Mouse (Mus musculus) brain, embryonic 14.5 days (tissue): Measurements from ENCODE around the gene Gna13. TPM values are rescaled to one million over a fixed set of nuclear protein-coding genes. Genes with fewer than 3 reads are reported as not detected.
A peak's percentile ranks its signal among the peaks of the same experiment; 100 is the strongest.

ENCODE experiments used
- DNase-seq: peaks from one replicate; pipeline ENCODE4 v3.0.0-alpha.2; 2011; ENCODE audit warnings: low read depth
- CTCF ChIP-seq: fragments of 200-500 bp; IDR thresholded peaks from 2 replicates; pipeline ENCODE4 v1.5.1; 2012; ENCODE audit warnings: inconsistent platforms, mild to moderate bottlenecking, moderate library complexity, borderline replicate concordance; ENCODE audit not compliant: insufficient read depth, insufficient read length; ENCODE audit errors: extremely low read depth
- POLR2A ChIP-seq: fragments of 200-500 bp; IDR thresholded peaks from 2 replicates; pipeline ENCODE4 v1.6.1; 2012; ENCODE audit warnings: mild to moderate bottlenecking, inconsistent platforms, borderline replicate concordance; ENCODE audit not compliant: poor library complexity, insufficient read depth, insufficient read length, severe bottlenecking; ENCODE audit errors: extremely low read depth
- polyA plus RNA-seq: library from polyadenylated mRNA; depleted of rRNA; stranded (reverse); fragments of >200 nt; gene quantifications from 2 replicates; pipeline ENCODE4 v1.2.3, GENCODE M21; 2012

The Gna13 gene
- polyA plus RNA-seq, 1 experiment: 30.9 TPM

GRCm38 (mm10) chr11:109416709-109417420 lies 54.2 kb downstream of the Gna13 start:
- no peak for TF ChIP-seq POLR2A
- no peak for TF ChIP-seq CTCF
- DNase-seq: no peak

- no peak for TF ChIP-seq CTCF
- no peak for TF ChIP-seq POLR2A
Observed at GRCm38 (mm10) chr11:109417472-109418040, 54.9 kb downstream of the Gna13 start.

GRCm38 (mm10) chr11:109419461-109419860 lies 56.8 kb downstream of the Gna13 start:
- no peak for DNase-seq
- TF ChIP-seq CTCF: no peak
- no peak for TF ChIP-seq POLR2A

More at GRCm38 (mm10) chr11:109417472-109418040, 54.9 kb downstream of the Gna13 start:
- no peak for DNase-seq

GRCm38 (mm10) chr11:109419961-109420566 lies 57.4 kb downstream of the Gna13 start:
- TF ChIP-seq CTCF: no peak
- TF ChIP-seq POLR2A: no peak
- no peak for DNase-seq

- no peak for DNase-seq
- no peak for TF ChIP-seq POLR2A
- no peak for TF ChIP-seq CTCF
Observed at GRCm38 (mm10) chr11:109420567-109420962, 57.9 kb downstream of the Gna13 start.

GRCm38 (mm10) chr11:109421205-109421604 lies 58.6 kb downstream of the Gna13 start:
- DNase-seq: no peak
- TF ChIP-seq POLR2A: no peak
- TF ChIP-seq CTCF: no peak

GRCm38 (mm10) chr11:109422263-109422662 lies 59.6 kb downstream of the Gna13 start:
- TF ChIP-seq POLR2A: no peak
- no peak for TF ChIP-seq CTCF
- no peak for DNase-seq

GRCm38 (mm10) chr11:109423294-109423693 lies 60.7 kb downstream of the Gna13 start:
- TF ChIP-seq CTCF (no peak), POLR2A (no peak)
- DNase-seq: no peak

- DNase-seq: peak; percentile 100
- peak; percentile 37; the same call in 1 of the 2 replicates for TF ChIP-seq POLR2A
- TF ChIP-seq CTCF: peak; percentile 68
Observed at GRCm38 (mm10) chr11:109425392-109426271, 63.0 kb downstream of the Gna13 start, which contains the start of gene Amz2. Gene Amz2, plus strand, starts transcription at chr11:109425946.

GRCm38 (mm10) chr11:109426272-109426586 lies 63.6 kb downstream of the Gna13 start:
- TF ChIP-seq CTCF: no peak
- no peak for TF ChIP-seq POLR2A

GRCm38 (mm10) chr11:109427353-109427752 lies 64.7 kb downstream of the Gna13 start:
- no peak for DNase-seq
- TF ChIP-seq CTCF: no peak
- TF ChIP-seq POLR2A: no peak

More at GRCm38 (mm10) chr11:109426272-109426586, 63.6 kb downstream of the Gna13 start:
- DNase-seq: no peak

- TF ChIP-seq POLR2A (no peak), CTCF (no peak)
- no peak for DNase-seq
Observed at GRCm38 (mm10) chr11:109434233-109434798, 71.7 kb downstream of the Gna13 start.
